Mouse (Mus musculus): ENCODE data around the gene Ostc. TPM values are rescaled to one million over a fixed set of nuclear protein-coding genes. Genes with fewer than 3 reads are reported as not detected.

Ostc gene
- polyA plus RNA-seq, 1 experiment from 2014 or later: 281 TPM

DNA sequence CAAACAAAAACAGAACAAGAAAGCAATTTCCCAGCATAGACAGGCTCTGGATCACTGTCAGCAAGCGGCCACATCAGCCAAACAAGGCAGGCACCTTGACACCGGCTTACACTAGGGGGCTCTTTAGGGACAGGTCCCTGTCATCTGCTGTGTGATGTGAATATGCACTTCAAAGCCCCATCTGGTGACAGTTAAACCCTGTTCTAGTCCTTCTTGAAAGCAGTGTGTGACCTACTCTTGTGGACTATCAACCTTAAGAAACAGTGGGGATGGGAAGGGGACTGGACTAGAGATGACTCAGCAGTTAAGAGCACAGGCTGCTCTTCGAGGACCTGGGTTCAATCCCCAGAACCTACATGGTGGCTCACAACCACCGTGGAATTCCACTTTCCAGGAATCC is 11.6 kb downstream of the Ostc start:
- Histone ChIP-seq H3K4me2 (no peak overlapping the region), H3K9me3 (replicated peaks) (no peaks in the 10 kb centered on the region), H3K4me1 (no peaks in the 10 kb centered on the region), H3K36me3 (ENCODE audit: poor library complexity, severe bottlenecking) (peaks cover 74% of the 10 kb centered on the region), H3K27ac (no peak overlapping the region), H3K4me3 (no peak overlapping the region), H3K9ac (no peak overlapping the region), H3K27me3 (no peaks in the 10 kb centered on the region)
- no peak for ATAC-seq
- WGBS: 82% methylated on average over 4 of the region's 4 CpGs

DNA sequence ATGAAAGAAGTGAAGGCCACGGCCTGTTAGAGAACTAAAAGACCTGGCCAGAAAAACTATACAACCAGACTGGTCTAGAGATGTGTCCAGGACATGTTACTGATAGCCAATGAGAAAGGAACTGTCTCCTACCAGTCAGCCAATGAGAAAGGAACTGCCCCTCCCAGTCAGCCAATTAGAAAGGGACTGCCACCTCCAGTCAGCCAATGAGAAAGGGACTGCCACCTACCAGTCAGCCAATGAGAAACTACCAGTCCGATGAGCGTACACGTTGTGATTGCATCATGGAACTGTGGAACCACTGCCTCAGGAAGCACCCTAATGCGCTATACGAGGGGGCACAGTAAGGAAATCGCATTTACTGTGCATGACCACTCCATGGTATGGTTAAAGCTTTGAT is 14.5 kb downstream of the Ostc start:
- no peak for ATAC-seq
- H3K4me1 ChIP-seq: peaks cover 2% of the 10 kb centered on the region; the same call in 1 of the 2 replicates
- no peak overlapping the region for H3K27ac ChIP-seq
- no peak overlapping the region for H3K4me3 ChIP-seq
- H3K36me3 ChIP-seq (ENCODE audit: poor library complexity, severe bottlenecking): peaks cover 47% of the 10 kb centered on the region
- no peaks in the 10 kb centered on the region for H3K9me3 ChIP-seq (replicated peaks)
- 93% methylated on average over 7 of the region's 7 CpGs for WGBS
- no peak overlapping the region for H3K4me2 ChIP-seq
- no peak overlapping the region for H3K9ac ChIP-seq
- no peaks in the 10 kb centered on the region for H3K27me3 ChIP-seq

DNA sequence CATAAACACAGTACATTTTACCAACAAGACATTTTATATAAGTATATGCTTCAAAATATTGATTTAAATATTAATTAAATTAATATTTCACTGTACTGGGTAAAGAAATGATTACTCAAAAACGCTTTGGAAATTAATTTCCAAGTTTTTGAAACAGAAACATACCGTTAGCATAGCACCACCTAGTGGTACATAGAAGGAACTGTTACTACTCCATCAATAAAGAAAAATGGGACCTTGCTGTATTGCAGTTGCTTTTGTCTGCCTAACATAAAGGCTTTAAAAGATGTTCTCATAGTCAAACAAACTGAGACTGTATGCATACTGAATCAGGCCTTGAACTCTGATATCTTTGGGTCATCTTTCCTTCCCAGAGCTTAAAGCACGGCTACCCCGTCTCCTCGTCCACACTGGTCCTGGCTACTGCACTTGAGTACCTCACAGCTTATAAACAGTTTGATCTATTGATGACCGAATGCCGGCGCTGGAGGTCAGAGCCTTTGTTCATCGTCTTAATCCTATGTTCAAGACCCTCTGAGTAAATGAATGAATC is 15.1 kb downstream of the Ostc start:
- Histone ChIP-seq H3K36me3 (ENCODE audit: poor library complexity, severe bottlenecking) (peaks cover 41% of the 10 kb centered on the region), H3K4me2 (no peak overlapping the region), H3K9me3 (replicated peaks) (no peaks in the 10 kb centered on the region), H3K4me1 (peaks cover 2% of the 10 kb centered on the region; the same call in 1 of the 2 replicates), H3K27me3 (no peaks in the 10 kb centered on the region), H3K9ac (no peak overlapping the region), H3K27ac (no peak overlapping the region), H3K4me3 (no peak overlapping the region)
- 58% methylated on average over 9 of the region's 9 CpGs for WGBS
- ATAC-seq: peak; percentile 15; the same call in 1 of the 2 replicates

DNA sequence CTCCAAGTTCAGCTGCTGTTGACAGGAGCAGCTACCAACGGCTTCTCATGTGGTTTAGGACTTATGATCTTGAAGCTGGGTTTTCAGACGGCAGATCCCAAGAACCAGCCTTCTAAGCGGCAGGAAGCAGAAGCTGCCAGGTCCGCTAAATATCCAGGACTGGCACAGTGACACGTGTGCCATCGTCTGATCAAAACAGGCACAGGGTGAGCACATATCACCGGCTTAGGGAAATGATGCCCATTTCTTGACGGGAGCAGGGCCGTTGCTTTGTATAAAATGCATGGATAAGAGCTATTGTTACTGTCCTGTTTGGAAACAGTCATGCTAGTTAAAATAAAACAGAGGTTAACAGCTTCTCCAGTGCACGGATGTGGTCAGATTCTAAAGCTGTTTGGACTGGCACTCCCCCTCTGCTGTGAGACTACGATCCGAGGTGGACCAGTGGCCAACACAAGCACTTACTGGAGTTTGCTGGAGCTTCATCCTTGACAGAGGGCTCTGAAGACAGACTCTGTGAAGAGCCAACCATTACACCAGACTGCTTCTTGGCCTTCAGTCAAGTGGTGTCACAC is 17.6 kb downstream of the Ostc start:
- no peaks in the 10 kb centered on the region for H3K9me3 ChIP-seq (replicated peaks)
- peaks cover 20% of the 10 kb centered on the region for H3K36me3 ChIP-seq (ENCODE audit: poor library complexity, severe bottlenecking)
- no peaks in the 10 kb centered on the region for H3K27me3 ChIP-seq
- peak overlapping the region; percentile 35 for H3K4me3 ChIP-seq
- peaks cover 2% of the 10 kb centered on the region; the same call in 1 of the 2 replicates for H3K4me1 ChIP-seq
- peak overlapping the region; percentile 62 for H3K4me2 ChIP-seq
- ATAC-seq: peak; percentile 25; the same call in 1 of the 2 replicates
- no peak overlapping the region for H3K27ac ChIP-seq
- peak overlapping the region; percentile 55; the same call in 1 of the 2 replicates for H3K9ac ChIP-seq
- 53% methylated on average over 12 of the region's 12 CpGs for WGBS

GRCm38 (mm10) chr3:130690834-130691595 is 18.2 kb downstream of the Ostc start:
- peak; percentile 28; the same call in 1 of the 2 replicates for ATAC-seq
- WGBS: 16% methylated on average over 20 of the region's 20 CpGs
- peaks cover 14% of the 10 kb centered on the region for H3K36me3 ChIP-seq (ENCODE audit: poor library complexity, severe bottlenecking)
- peak overlapping the region; percentile 62 for H3K4me2 ChIP-seq
- no peaks in the 10 kb centered on the region for H3K27me3 ChIP-seq
- H3K4me3 ChIP-seq: peak overlapping the region; percentile 35
- H3K9me3 ChIP-seq (replicated peaks): no peaks in the 10 kb centered on the region
- H3K27ac ChIP-seq: no peak overlapping the region; the same call in 1 of the 2 replicates
- H3K4me1 ChIP-seq: peaks cover 2% of the 10 kb centered on the region; the same call in 1 of the 2 replicates
- H3K9ac ChIP-seq: peak overlapping the region; percentile 55; the same call in 1 of the 2 replicates

- no peaks in the 10 kb centered on the region for H3K9me3 ChIP-seq (replicated peaks)
- no peak overlapping the region for H3K4me2 ChIP-seq
- whole genome bisulfite sequencing: 19% methylated on average over 12 of the region's 12 CpGs
- no peaks in the 10 kb centered on the region for H3K27me3 ChIP-seq
- ATAC-seq: peak; percentile 72
- no peak overlapping the region for H3K27ac ChIP-seq
- H3K4me1 ChIP-seq: peaks cover 2% of the 10 kb centered on the region; the same call in 1 of the 2 replicates
- H3K9ac ChIP-seq: no peak overlapping the region
- no peak overlapping the region for H3K4me3 ChIP-seq
- H3K36me3 ChIP-seq (ENCODE audit: poor library complexity, severe bottlenecking): peaks cover 2% of the 10 kb centered on the region
Observed at GRCm38 (mm10) chr3:130689630-130690029, 19.6 kb downstream of the Ostc start.

DNA sequence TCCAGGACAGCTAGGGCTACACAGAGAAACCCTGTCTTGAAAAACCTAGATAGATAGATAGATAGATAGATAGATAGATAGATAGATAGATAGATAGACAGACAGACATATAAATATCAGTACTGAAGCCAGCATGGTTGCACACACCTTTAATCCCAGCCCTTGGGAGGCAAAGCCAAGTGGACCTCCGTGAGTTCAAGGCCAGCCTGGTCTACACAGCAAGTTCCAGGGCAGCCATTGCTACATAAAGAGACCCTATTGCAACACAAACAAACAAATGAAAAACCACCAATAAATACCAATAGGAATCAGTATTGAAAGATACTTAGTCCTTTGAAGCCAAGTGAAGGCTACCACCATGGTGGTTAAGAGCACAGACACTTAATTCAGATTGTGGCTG is 22.2 kb downstream of the Ostc start:
- H3K27me3 ChIP-seq: no peaks in the 10 kb centered on the region
- no peaks in the 10 kb centered on the region for H3K36me3 ChIP-seq (ENCODE audit: poor library complexity, severe bottlenecking)
- H3K4me2 ChIP-seq: no peak overlapping the region
- no peak overlapping the region for H3K4me3 ChIP-seq
- ATAC-seq: no peak
- 100% methylated on average over 1 of the region's 1 CpGs for WGBS
- H3K27ac ChIP-seq: no peak overlapping the region
- no peaks in the 10 kb centered on the region for H3K9me3 ChIP-seq (replicated peaks)
- no peak overlapping the region for H3K9ac ChIP-seq
- peaks cover 2% of the 10 kb centered on the region; the same call in 1 of the 2 replicates for H3K4me1 ChIP-seq

GRCm38 (mm10) chr3:130685014-130685366 is 24.3 kb downstream of the Ostc start:
- Histone ChIP-seq H3K9ac (no peak overlapping the region), H3K36me3 (ENCODE audit: poor library complexity, severe bottlenecking) (no peaks in the 10 kb centered on the region), H3K27me3 (no peaks in the 10 kb centered on the region), H3K4me3 (no peak overlapping the region), H3K4me1 (no peaks in the 10 kb centered on the region), H3K27ac (no peak overlapping the region), H3K9me3 (replicated peaks) (no peaks in the 10 kb centered on the region), H3K4me2 (no peak overlapping the region)
- WGBS: 83% methylated on average over 8 of the region's 8 CpGs
- ATAC-seq: no peak

GRCm38 (mm10) chr3:130684276-130685013 is 24.8 kb downstream of the Ostc start:
- Histone ChIP-seq H3K9ac (no peak overlapping the region), H3K36me3 (ENCODE audit: poor library complexity, severe bottlenecking) (no peaks in the 10 kb centered on the region), H3K9me3 (replicated peaks) (no peaks in the 10 kb centered on the region), H3K27ac (no peak overlapping the region), H3K4me1 (no peaks in the 10 kb centered on the region), H3K27me3 (no peaks in the 10 kb centered on the region), H3K4me3 (no peak overlapping the region), H3K4me2 (no peak overlapping the region)
- no peak for ATAC-seq
- WGBS: 68% methylated on average over 9 of the region's 9 CpGs

DNA sequence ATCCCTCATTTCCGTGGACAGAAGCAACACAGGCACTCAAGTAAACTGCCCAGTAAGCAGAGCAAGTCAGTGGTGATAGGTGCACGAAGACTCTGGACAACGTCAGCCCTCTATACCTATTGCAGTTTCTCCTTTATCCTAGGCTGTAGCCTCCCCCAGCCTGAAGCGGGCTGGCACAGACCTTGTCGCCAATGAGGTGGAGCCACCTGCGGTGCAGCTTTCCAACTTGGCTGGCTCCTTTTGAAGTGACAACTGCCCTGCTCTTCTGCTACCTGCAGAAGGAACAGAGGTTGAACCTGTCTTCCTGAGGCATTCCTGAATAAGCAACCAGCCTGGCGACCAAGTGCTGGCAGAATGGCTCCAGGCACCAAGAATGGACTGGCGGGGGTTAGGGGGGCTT is 25.4 kb downstream of the Ostc start:
- no peak overlapping the region for H3K4me2 ChIP-seq
- H3K4me1 ChIP-seq: no peaks in the 10 kb centered on the region
- no peaks in the 10 kb centered on the region for H3K36me3 ChIP-seq (ENCODE audit: poor library complexity, severe bottlenecking)
- WGBS: 66% methylated on average over 8 of the region's 8 CpGs
- no peaks in the 10 kb centered on the region for H3K9me3 ChIP-seq (replicated peaks)
- H3K27ac ChIP-seq: no peak overlapping the region
- no peaks in the 10 kb centered on the region for H3K27me3 ChIP-seq
- no peak overlapping the region for H3K4me3 ChIP-seq
- H3K9ac ChIP-seq: no peak overlapping the region
- ATAC-seq: no peak

DNA sequence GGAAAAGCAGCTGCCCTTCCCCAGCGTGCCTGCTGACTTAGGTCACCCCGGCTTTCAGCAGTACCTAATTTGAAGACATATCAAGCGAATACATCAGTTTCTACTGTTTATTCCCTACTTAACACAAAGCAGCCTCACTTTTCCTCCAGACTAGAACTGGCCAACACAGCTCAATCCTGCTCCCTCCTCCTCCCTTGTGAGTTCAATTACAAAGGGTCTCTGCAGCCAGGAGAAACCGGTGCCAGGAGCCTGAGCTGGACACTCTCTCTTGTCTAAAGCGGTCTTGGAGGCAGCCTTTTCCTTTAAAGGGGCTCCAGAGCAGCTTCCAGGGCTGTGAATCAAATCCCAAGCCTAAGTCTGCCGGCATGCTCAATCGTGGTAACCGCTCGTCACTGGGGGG is 27.1 kb downstream of the Ostc start:
- Histone ChIP-seq H3K27me3 (no peaks in the 10 kb centered on the region), H3K36me3 (ENCODE audit: poor library complexity, severe bottlenecking) (no peaks in the 10 kb centered on the region), H3K9ac (no peak overlapping the region), H3K9me3 (replicated peaks) (no peaks in the 10 kb centered on the region), H3K27ac (no peak overlapping the region), H3K4me1 (no peaks in the 10 kb centered on the region), H3K4me3 (no peak overlapping the region), H3K4me2 (no peak overlapping the region)
- ATAC-seq: no peak
- WGBS: 85% methylated on average over 9 of the region's 9 CpGs

- H3K4me3 ChIP-seq: no peak overlapping the region
- no peak overlapping the region for H3K9ac ChIP-seq
- no peak overlapping the region for H3K27ac ChIP-seq
- ATAC-seq: no peak
- no peaks in the 10 kb centered on the region for H3K9me3 ChIP-seq (replicated peaks)
- H3K4me1 ChIP-seq: no peaks in the 10 kb centered on the region
- no peak overlapping the region for H3K4me2 ChIP-seq
- WGBS: 95% methylated on average over 2 of the region's 2 CpGs
- H3K27me3 ChIP-seq: no peaks in the 10 kb centered on the region
- H3K36me3 ChIP-seq (ENCODE audit: poor library complexity, severe bottlenecking): no peaks in the 10 kb centered on the region
Observed at GRCm38 (mm10) chr3:130681226-130681625, 28.0 kb downstream of the Ostc start.

All from forebrain, embryonic 13.5 days (tissue).